Mouse (Mus musculus) neutrophil, adult 59 days (primary cell): ENCODE results near the gene Gm5129. TPM values are rescaled to one million over a fixed set of nuclear protein-coding genes. Genes with fewer than 3 reads are reported as not detected.

Experiments used
- total RNA-seq, 2 experiments: library from RNA; stranded (reverse); gene quantifications; 1 replicate in 1 of 2; 2 replicates in 1 of 2; pipeline ENCODE4 v1.2.4; 2023

Gm5129 gene
- total RNA-seq: 1 to 10 TPM; 2.7 to 5.2 TPM

DNA sequence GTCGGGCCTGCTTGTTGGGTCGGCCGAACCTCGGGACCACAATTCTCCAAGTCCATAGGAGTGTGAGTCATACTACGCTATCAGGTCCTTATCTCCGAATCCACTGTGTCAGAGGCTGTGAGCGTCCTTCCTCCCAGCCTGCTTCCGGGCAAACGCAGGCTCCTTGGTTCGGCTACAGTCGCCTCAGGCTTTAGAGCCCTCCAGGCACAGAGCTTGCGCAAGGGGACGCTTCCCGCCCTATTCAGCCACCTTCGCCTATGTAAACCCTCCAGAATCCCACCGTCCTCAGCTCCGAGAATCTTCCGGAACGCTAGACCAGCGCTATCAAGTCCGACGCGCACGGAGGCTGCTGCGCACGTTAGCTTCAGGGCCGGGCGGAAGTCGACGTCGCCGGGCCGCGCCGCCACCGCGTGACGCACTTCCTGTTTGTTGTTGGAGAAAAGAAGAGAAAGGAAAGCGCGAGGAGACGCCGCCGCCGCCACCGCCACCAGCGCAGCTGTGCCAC is at the start of gene Gm5129, which contains the start of gene Dnajb6:
Gene Gm5129, minus strand, starts transcription at position 380 of the 505 bp plus-strand sequence.
Gene Dnajb6, plus strand, starts transcription at position 132 of the 505 bp plus-strand sequence.

Other genes starting within 250 kb of the Gm5129 start
- 10 to 100 TPM; 17.9 to 18.1 TPM for gene Ube3c, start 166.7 kb downstream of the Gm5129 start, total RNA-seq
- 100 to 1,000 TPM; 149 to 165 TPM for gene Dnajb6, start 248 bp downstream of the Gm5129 start, total RNA-seq